Mouse (Mus musculus) T-cell, adult 2 months (primary cell): ENCODE results near the gene Micu2.

ENCODE experiments used
- DNase-seq: peaks from one replicate; pipeline ENCODE4 v3.0.0; 2022; ENCODE audit warnings: low spot score

The Micu2 gene

GRCm38 (mm10) chr14:57892961-57893360 lies 106.1 kb downstream of the Micu2 start:
- no peak for DNase-seq

GRCm38 (mm10) chr14:57890011-57890842 lies 108.8 kb downstream of the Micu2 start, which contains the start of gene Zdhhc20:
Zdhhc20 (minus strand) TSS chr14:57890276.
- DNase-seq, result peak; percentile 96

GRCm38 (mm10) chr14:57889541-57890010 lies 109.5 kb downstream of the Micu2 start:
- DNase-seq, result peak; percentile 61

GRCm38 (mm10) chr14:57887171-57887570 lies 111.9 kb downstream of the Micu2 start:
- no peak for DNase-seq

DNA sequence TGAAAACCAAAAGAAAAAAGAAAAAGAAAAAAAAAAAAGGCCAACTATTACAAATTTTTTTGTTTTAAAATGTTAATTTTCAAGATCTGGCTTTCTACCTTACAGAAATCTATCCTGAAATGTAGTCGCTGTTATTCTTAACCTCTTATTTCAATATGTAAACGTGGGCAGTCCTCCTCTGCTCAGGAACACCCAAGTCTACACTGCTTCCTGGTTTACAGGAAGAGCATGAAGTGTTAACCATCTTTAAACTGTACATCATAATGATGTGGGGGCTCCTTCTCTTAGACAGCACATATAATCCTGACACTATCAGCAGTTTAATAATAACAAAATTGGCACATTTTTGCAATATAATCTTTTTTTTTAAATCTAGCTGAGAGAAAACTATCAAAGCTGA lies 113.0 kb downstream of the Micu2 start:
- no peak for DNase-seq

- DNase-seq, result no peak
These were observed 115.7 kb downstream of the Micu2 start for GRCm38 (mm10) chr14:57883341-57883740.

DNA sequence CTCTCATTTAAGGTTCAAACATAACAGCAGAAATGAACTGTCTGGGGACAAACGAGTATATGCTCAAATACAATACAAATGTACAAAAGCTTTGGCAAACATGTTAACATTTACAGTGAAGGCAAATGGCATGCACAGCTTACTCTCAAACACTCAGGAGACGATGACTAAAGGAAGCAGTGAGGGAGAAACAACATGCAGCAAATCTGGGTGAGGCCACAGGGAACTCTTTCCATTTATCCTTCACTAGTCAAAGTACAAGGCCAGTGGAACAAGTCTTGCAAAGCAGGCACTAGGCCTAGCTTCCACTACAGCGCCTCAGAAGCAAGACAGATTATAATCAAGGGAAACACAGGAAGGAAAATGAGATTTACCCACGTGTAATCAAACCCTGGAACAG lies 116.3 kb downstream of the Micu2 start:
- DNase-seq, result no peak

- DNase-seq, result no peak
These were observed 117.3 kb downstream of the Micu2 start for GRCm38 (mm10) chr14:57881793-57882192.

- no peak for DNase-seq
These were observed 118.0 kb downstream of the Micu2 start for GRCm38 (mm10) chr14:57881074-57881473.

- no peak for DNase-seq
These were observed 121.1 kb downstream of the Micu2 start for GRCm38 (mm10) chr14:57877921-57878320.

GRCm38 (mm10) chr14:57866676-57867276 lies 132.3 kb downstream of the Micu2 start:
- DNase-seq, result no peak
